ENCODE assay signal across 13 mouse cellular contexts in genomic region chr11:32063775-32064510, GRCm38 (mm10).
DNase-seq lines count a peak whose midpoint lies in the region; ATAC-seq and TF ChIP-seq lines count a peak whose summit lies in the region.
"Had no signal": no experiment of that assay in that cellular context is flagged by ENCODE, and none has a peak within 500 bp of the region (broad histone marks: within the 10 kb centered on the region; RNA-seq: fewer than 3 reads in every experiment).

No protein-coding gene starts in this region.

- 8% methylated on average over 10 of the region's 10 CpGs for WGBS in embryonic facial prominence, embryonic 15.5 days
- WGBS in hindbrain, embryonic 13.5 days: 4% methylated on average over 10 of the region's 10 CpGs
- whole genome bisulfite sequencing in midbrain, postnatal 0 days: 4% methylated on average over 10 of the region's 10 CpGs

- DNase-seq in brain, embryonic 18.5 days (ENCODE audit: low read depth, low spot score): peak; percentile 60
- DNase-seq in midbrain, postnatal 0 days (ENCODE audit: low spot score): peak; percentile 79
- DNase-seq in lung, postnatal 14 days: no peak
- no peak for DNase-seq in gastrocnemius, postnatal 10 days
- no peak for DNase-seq in cerebellum, adult 18-20 months
- no peak for DNase-seq in thymus, postnatal 14 days
- DNase-seq: cerebellum, postnatal 14 days; gastrocnemius, postnatal 25 days; kidney, adult 8-10 months; lung, adult 18-20 months had no signal

- 0 out of 2 replicates have a peak, but pooled peaks have one; percentile 17 for ATAC-seq in embryonic facial prominence, embryonic 15.5 days (ENCODE audit: insufficient number of reproducible peaks, low FRiP score, low TSS enrichment, low read depth)
- ATAC-seq in hindbrain, embryonic 13.5 days (ENCODE audit: low FRiP score): peak; percentile 46
- ATAC-seq in midbrain, postnatal 0 days (ENCODE audit: low FRiP score): peak; percentile 67

- peak; percentile 30; the same call in 1 of the 2 replicates for TF ChIP-seq CTCF in midbrain, postnatal 0 days (IDR thresholded peaks at IDR 0.05)

- no peak overlapping the region for H3K27ac ChIP-seq in embryonic facial prominence, embryonic 15.5 days (replicated peaks)
- peak overlapping the region; percentile 94 for H3K27ac ChIP-seq in hindbrain, embryonic 13.5 days
- peak overlapping the region; percentile 91 for H3K27ac ChIP-seq in midbrain, postnatal 0 days (ENCODE audit: low read depth, low read length)
- H3K27ac ChIP-seq: limb, embryonic 12.5 days had no signal

- no peaks in the 10 kb centered on the region for H3K36me3 ChIP-seq in embryonic facial prominence, embryonic 15.5 days
- H3K36me3 ChIP-seq in hindbrain, embryonic 13.5 days: peaks cover 22% of the 10 kb centered on the region
- peaks cover 8% of the 10 kb centered on the region for H3K36me3 ChIP-seq in midbrain, postnatal 0 days (ENCODE audit: insufficient read depth, low read length)
- H3K36me3 ChIP-seq: limb, embryonic 12.5 days had no signal

- H3K9me3 ChIP-seq in embryonic facial prominence, embryonic 15.5 days (replicated peaks): no peaks in the 10 kb centered on the region
- H3K9me3 ChIP-seq in hindbrain, embryonic 13.5 days: no peaks in the 10 kb centered on the region
- no peaks in the 10 kb centered on the region for H3K9me3 ChIP-seq in midbrain, postnatal 0 days (ENCODE audit: low read length)
- H3K9me3 ChIP-seq: limb, embryonic 12.5 days had no signal

- H3K9ac ChIP-seq in embryonic facial prominence, embryonic 15.5 days: no peak overlapping the region
- peak overlapping the region; percentile 56 for H3K9ac ChIP-seq in hindbrain, embryonic 13.5 days
- no peak overlapping the region; the same call in 1 of the 2 replicates for H3K9ac ChIP-seq in midbrain, postnatal 0 days (replicated peaks; ENCODE audit: low read length, poor library complexity, severe bottlenecking)
- H3K9ac ChIP-seq: limb, embryonic 12.5 days had no signal

- 0 out of 2 replicates have a peak, but pooled peaks cover 4% of the 10 kb centered on the region for H3K4me1 ChIP-seq in embryonic facial prominence, embryonic 15.5 days
- H3K4me1 ChIP-seq in hindbrain, embryonic 13.5 days (replicated peaks): peaks cover 52% of the 10 kb centered on the region
- peaks cover 20% of the 10 kb centered on the region for H3K4me1 ChIP-seq in midbrain, postnatal 0 days (ENCODE audit: insufficient read depth, low read length)

- H3K4me3 ChIP-seq in embryonic facial prominence, embryonic 15.5 days (replicated peaks): no peak overlapping the region
- no peak overlapping the region for H3K4me3 ChIP-seq in hindbrain, embryonic 13.5 days
- no peak overlapping the region for H3K4me3 ChIP-seq in midbrain, postnatal 0 days (ENCODE audit: low read depth, low read length)
- H3K4me3 ChIP-seq: limb, embryonic 12.5 days had no signal

- no peak overlapping the region for H3K4me2 ChIP-seq in embryonic facial prominence, embryonic 15.5 days (replicated peaks)
- peak overlapping the region; percentile 23; the same call in 1 of the 2 replicates for H3K4me2 ChIP-seq in hindbrain, embryonic 13.5 days
- H3K4me2 ChIP-seq in midbrain, postnatal 0 days (ENCODE audit: low read depth, low read length, poor library complexity, severe bottlenecking): no peak overlapping the region
- H3K4me2 ChIP-seq: limb, embryonic 12.5 days had no signal

- no peaks in the 10 kb centered on the region for H3K27me3 ChIP-seq in embryonic facial prominence, embryonic 15.5 days
- H3K27me3 ChIP-seq in hindbrain, embryonic 13.5 days: no peaks in the 10 kb centered on the region
- H3K27me3 ChIP-seq in midbrain, postnatal 0 days (ENCODE audit: insufficient read depth, low read length): no peaks in the 10 kb centered on the region

Comparison
In these comparisons a context has a peak if more than half of its experiments do, and no peak if none do; other contexts are left out.
1. DNase-seq: peak in brain, embryonic 18.5 days (single experiment) and midbrain, postnatal 0 days (single experiment); none in lung, postnatal 14 days (single experiment), gastrocnemius, postnatal 10 days (single experiment), cerebellum, adult 18-20 months (0 of 2) and thymus, postnatal 14 days (single experiment).
2. ATAC-seq: peak in every context shown above with its lines; median percentile 67 in midbrain, postnatal 0 days; 46 in hindbrain, embryonic 13.5 days; 17 in embryonic facial prominence, embryonic 15.5 days.